Mouse (Mus musculus): ENCODE measurements around the gene Il13ra1. TPM values are rescaled to one million over a fixed set of nuclear protein-coding genes. Genes with fewer than 3 reads are reported as not detected.

Il13ra1 gene
- total RNA-seq, 2 experiments from 2014 or later = 3.8 to 4.3 TPM

DNA sequence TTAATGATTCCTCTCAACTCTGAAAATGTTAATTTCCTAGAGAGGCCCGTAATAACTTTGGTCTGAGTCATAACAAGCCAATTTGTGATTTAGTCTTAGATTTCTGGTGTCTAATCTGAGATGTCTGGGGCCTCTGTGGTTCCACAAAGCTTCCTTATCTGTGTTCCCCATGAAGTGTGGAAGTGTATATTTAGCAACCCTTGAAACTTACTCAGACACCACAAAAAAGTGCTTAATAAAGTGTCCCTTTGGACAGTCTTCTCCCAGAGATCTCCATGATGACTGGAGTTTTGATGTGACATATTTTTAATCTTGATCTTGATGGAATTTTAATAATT lies 17.8 kb downstream of the Il13ra1 start:
- intact Hi-C loops (cut with DNase I) = no loop called here
- no peak for TF ChIP-seq CTCF (IDR thresholded peaks at IDR 0.05)
- DNase-seq (ENCODE audit: extremely low spot score in 1 of 2, low spot score in 2 of 2) = no peak

DNA sequence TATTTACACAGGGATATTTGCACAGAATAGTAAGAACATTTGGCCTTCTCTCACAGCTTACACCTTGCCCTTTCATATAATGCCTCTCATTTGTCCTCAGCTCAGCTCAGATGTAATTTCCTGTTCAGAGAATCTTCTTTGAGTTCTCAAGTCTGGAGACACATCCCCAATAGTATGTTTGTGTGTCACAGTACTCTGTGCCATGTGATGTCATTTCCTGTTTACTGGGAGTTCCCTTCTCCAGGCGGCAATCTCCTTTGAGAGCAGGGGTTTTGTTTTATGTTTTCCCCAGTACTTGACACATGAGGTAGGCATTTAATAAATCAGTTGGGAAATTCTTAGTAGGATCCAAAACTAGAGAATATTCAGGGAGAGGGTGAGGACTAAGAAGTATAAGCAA lies 24.4 kb downstream of the Il13ra1 start:
- Histone ChIP-seq H3K27ac (no peak overlapping the region), H3K4me3 (no peak overlapping the region)
- no peak for DNase-seq (ENCODE audit: extremely low spot score in 1 of 2, low spot score in 2 of 2)
- TF ChIP-seq CTCF (IDR thresholded peaks at IDR 0.05) = no peak
- intact Hi-C loops (cut with DNase I) = no loop called here

More for the DNA sequence above, 17.8 kb downstream of the Il13ra1 start:
- no peak overlapping the region for H3K27ac ChIP-seq
- no peak overlapping the region for H3K4me3 ChIP-seq

DNA sequence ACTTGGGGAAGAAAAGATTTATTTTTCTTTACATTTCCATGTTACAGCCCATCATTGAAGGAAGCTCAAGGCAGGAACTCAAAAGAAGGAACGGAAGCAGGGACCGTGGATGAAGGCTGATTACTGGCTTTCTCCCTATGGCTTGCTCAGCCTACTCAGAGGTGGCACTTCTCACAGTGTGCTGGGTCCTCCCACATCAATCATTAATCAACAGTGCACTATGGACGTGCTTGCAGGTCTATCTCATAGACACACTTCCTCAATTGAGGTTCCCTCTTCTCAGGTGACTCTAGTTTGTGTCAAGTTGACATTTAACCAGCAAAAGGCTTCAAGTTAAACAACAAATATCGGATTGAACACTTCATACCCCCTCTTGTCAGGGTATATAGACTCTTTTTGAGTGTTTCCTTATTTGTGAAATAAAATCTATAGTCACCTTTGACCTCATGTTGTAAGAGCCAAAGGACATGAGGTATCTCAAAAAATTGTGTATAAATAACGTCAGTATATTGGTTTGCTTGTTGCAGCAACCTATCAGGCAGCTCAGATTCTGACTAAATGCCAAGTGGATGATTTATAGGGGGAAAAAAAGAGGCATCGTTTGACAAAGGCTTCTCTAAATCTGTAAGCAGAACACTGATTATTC lies 30.2 kb downstream of the Il13ra1 start:
- Histone ChIP-seq H3K27ac (no peak overlapping the region), H3K4me3 (no peak overlapping the region)
- no peak for DNase-seq (ENCODE audit: extremely low spot score in 1 of 2, low spot score in 2 of 2)
- intact Hi-C loops (cut with DNase I) = no loop called here
- no peak for TF ChIP-seq CTCF (IDR thresholded peaks at IDR 0.05)

DNA sequence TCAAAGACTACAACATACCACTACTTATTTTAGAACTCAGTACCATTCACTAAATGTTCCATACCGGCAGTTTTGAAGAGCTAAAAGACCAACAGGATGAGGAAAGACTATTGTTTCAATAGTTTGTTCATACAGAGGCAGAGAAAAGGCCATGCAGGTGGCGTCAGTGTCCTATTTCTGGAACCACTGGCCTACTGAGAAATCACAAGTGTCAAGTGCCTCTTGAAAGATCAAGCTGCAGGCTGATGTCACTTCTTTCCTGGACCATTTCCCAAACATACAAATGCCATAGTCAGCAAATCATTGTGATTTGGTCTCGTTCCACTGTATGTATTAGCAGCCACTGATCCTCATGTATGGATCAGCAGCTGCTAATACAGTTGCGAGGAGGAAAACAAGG lies 34.8 kb downstream of the Il13ra1 start:
- DNase-seq (ENCODE audit: extremely low spot score in 1 of 2, low spot score in 2 of 2) = no peak
- no peak for TF ChIP-seq CTCF (IDR thresholded peaks at IDR 0.05)
- intact Hi-C loops (cut with DNase I) = no loop called here

DNA sequence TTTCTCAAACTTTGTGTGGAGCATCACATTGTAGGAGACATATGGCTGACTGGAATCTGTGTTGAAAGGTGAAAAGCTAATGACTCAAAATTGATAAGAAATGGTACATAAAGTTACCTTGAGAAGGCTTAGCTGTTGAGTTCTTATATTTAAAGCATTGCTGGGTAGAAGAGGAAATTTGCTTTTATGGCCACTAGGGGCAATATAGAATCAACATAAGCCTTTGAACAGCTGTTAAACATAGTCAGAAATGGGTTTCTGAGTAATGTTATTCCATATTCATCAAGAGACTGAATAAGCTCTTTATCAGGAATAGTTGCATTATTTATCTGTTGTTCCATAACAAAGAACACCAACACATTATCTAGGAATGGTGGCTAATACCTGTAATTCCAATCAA lies 38.2 kb downstream of the Il13ra1 start:
- peak; percentile 37 for TF ChIP-seq CTCF (IDR thresholded peaks at IDR 0.05)
- intact Hi-C loops (cut with DNase I) = loop anchor here (10.0 kb wide), 1 partner anchor 75 kb away; no protein-coding TSS in a partner anchor
- H3K27ac ChIP-seq = no peak overlapping the region
- H3K4me3 ChIP-seq = no peak overlapping the region
- DNase-seq (ENCODE audit: extremely low spot score in 1 of 2, low spot score in 2 of 2) = no peak

More for the DNA sequence above, 34.8 kb downstream of the Il13ra1 start:
- no peak overlapping the region for H3K27ac ChIP-seq
- no peak overlapping the region for H3K4me3 ChIP-seq

GRCm38 (mm10) chrX:36156677-36157076 lies 44.8 kb downstream of the Il13ra1 start:
- no peak for DNase-seq (ENCODE audit: extremely low spot score in 1 of 2, low spot score in 2 of 2)
- intact Hi-C loops (cut with DNase I) = loop anchor here (10.0 kb wide), 1 partner anchor 82 kb away; no protein-coding TSS in a partner anchor
- Histone ChIP-seq H3K27ac (no peak overlapping the region), H3K4me3 (no peak overlapping the region)
- TF ChIP-seq CTCF (IDR thresholded peaks at IDR 0.05) = no peak

GRCm38 (mm10) chrX:36161567-36161966 lies 49.7 kb downstream of the Il13ra1 start:
- no peak for DNase-seq (ENCODE audit: extremely low spot score in 1 of 2, low spot score in 2 of 2)
- intact Hi-C loops (cut with DNase I) = no loop called here
- Histone ChIP-seq H3K27ac (peak overlapping the region; percentile 45; the same call in 1 of the 2 replicates), H3K4me3 (no peak overlapping the region)
- TF ChIP-seq CTCF (IDR thresholded peaks at IDR 0.05) = no peak

- intact Hi-C loops (cut with DNase I) = loop anchor here (5.0 kb wide), 1 partner anchor 351 kb away; no protein-coding TSS in a partner anchor
- H3K4me3 ChIP-seq = no peak overlapping the region
- peak in 1 of 2 experiments; percentile 30 for DNase-seq (ENCODE audit: extremely low spot score in 1 of 2, low spot score in 2 of 2)
- no peak overlapping the region for H3K27ac ChIP-seq
- TF ChIP-seq CTCF (IDR thresholded peaks at IDR 0.05) = peak; percentile 64
Measured at GRCm38 (mm10) chrX:36183625-36184024, 71.7 kb downstream of the Il13ra1 start.

- TF ChIP-seq CTCF (IDR thresholded peaks at IDR 0.05) = no peak
- intact Hi-C loops (cut with DNase I) = no loop called here
Measured at GRCm38 (mm10) chrX:36186036-36186435, 74.1 kb downstream of the Il13ra1 start.

GRCm38 (mm10) chrX:36186443-36186842 lies 74.5 kb downstream of the Il13ra1 start:
- no peak overlapping the region for H3K4me3 ChIP-seq
- H3K27ac ChIP-seq = no peak overlapping the region
- no peak for DNase-seq (ENCODE audit: extremely low spot score in 1 of 2, low spot score in 2 of 2)
- intact Hi-C loops (cut with DNase I) = no loop called here
- no peak for TF ChIP-seq CTCF (IDR thresholded peaks at IDR 0.05)

More at GRCm38 (mm10) chrX:36186036-36186435, 74.1 kb downstream of the Il13ra1 start:
- no peak overlapping the region for H3K4me3 ChIP-seq
- H3K27ac ChIP-seq = no peak overlapping the region
- DNase-seq (ENCODE audit: extremely low spot score in 1 of 2, low spot score in 2 of 2) = no peak

GRCm38 (mm10) chrX:36193951-36194350 lies 82.0 kb downstream of the Il13ra1 start:
- intact Hi-C loops (cut with DNase I) = no loop called here
- DNase-seq (ENCODE audit: extremely low spot score in 1 of 2, low spot score in 2 of 2) = no peak
- no peak for TF ChIP-seq CTCF (IDR thresholded peaks at IDR 0.05)
- no peak overlapping the region for H3K4me3 ChIP-seq
- no peak overlapping the region for H3K27ac ChIP-seq

DNA sequence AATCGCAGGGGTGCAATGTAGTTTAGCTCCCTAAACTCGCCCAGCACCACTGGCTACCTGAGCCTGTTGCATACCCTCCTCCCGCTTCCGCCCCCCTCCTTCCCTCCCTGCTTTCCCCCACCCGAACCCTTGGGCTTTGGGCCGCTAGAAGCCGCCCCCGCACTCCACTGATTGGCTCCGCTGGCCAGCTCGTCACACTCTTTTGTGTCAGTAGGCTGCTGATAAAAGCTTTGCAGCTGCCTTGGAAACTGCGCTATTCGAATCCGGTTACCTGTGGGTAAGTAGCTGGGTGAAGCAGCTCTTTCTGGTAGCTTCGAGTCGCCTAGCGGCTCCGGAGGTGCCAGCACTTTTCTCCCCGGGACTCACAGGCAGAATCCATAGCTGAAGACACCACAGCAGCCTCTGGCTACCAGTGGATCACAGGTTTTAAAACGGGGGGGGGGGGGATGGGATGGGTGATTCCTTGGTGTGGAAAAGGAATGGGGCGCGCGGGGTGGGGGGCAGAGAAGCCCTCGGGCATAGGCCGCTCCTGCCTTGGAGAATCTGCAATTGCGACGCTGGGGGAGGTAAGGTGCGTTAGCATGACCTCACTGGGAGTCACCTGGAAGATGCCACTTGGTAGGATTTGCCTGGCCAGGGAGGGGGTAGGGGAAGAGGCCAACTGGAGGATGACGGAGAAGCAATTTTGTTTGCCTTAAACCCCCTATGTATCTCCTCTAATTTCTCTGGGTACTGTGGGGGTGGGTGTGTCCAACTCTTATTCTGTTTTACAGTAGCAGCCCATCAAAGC lies 84.0 kb downstream of the Il13ra1 start, which contains the start of gene Zcchc12:
Gene Zcchc12, plus strand, starts transcription at position 169 of the 790 bp plus-strand sequence.
- DNase-seq (ENCODE audit: extremely low spot score in 1 of 2, low spot score in 2 of 2) = peak; percentile 33 to 71
- TF ChIP-seq CTCF (IDR thresholded peaks at IDR 0.05) = no peak; the same call in 1 of the 2 replicates
- H3K27ac ChIP-seq = no peak within 1 kb of the TSS
- H3K4me3 ChIP-seq = peak within 1 kb of the TSS; percentile 23; the same call in 1 of the 2 replicates
- intact Hi-C loops (cut with DNase I) = no loop called here
